Mouse (Mus musculus) spleen, adult 2 months (tissue): ENCODE results near the gene Tmem51. TPM values are rescaled to one million over a fixed set of nuclear protein-coding genes. Genes with fewer than 3 reads are reported as not detected.

Experiments used
- DNase-seq, 2 experiments: peaks; one replicate each; pipeline versions ENCODE4 v3.0.0 to v3.0.0-alpha.2; 2012 to 2021; ENCODE audit warnings: low spot score in 2 of 2, low read depth in 1 of 2
- H3K27ac ChIP-seq: fragments of 200-500 bp; 2 replicates; pipeline ENCODE4 v1.5.1; 2012; ENCODE audit warnings: low read length, inconsistent platforms; ENCODE audit not compliant: insufficient read depth
- H3K27me3 ChIP-seq: fragments of 200-500 bp; 2 replicates; pipeline ENCODE4 v1.6.1; 2012; ENCODE audit warnings: mild to moderate bottlenecking, moderate library complexity, low read length, inconsistent platforms; ENCODE audit not compliant: control insufficient read depth, insufficient read depth
- H3K36me3 ChIP-seq: fragments of 200-500 bp; 2 replicates; pipeline ENCODE4 v1.6.1; 2012; ENCODE audit warnings: mild to moderate bottlenecking, low read length, inconsistent platforms; ENCODE audit not compliant: control insufficient read depth, insufficient read depth
- H3K4me1 ChIP-seq: fragments of 200-500 bp; 2 replicates; pipeline ENCODE4 v1.6.1; 2011; ENCODE audit warnings: inconsistent platforms; ENCODE audit not compliant: control insufficient read depth, insufficient read depth, insufficient read length
- H3K4me3 ChIP-seq: fragments of 200-500 bp; 2 replicates; pipeline ENCODE4 v1.5.1; 2011; ENCODE audit warnings: mild to moderate bottlenecking, inconsistent platforms; ENCODE audit not compliant: insufficient read depth, insufficient read length; ENCODE audit errors: extremely low read depth
- CTCF ChIP-seq: fragments of 200-500 bp; IDR thresholded peaks from 2 replicates; pipeline ENCODE4 v1.5.1; 2011; ENCODE audit warnings: mild to moderate bottlenecking, inconsistent platforms; ENCODE audit not compliant: insufficient read depth, insufficient read length, insufficient replicate concordance; ENCODE audit errors: extremely low read depth
- POLR2A ChIP-seq: fragments of 200-500 bp; IDR thresholded peaks from 2 replicates; pipeline ENCODE4 v1.6.1; 2011; ENCODE audit warnings: low read depth, low read length, inconsistent platforms
- WGBS: fragments of 180-500 bp; shearing (Covaris S2); methylation state at CpG from one replicate; pipeline ENCODE4 v1.1.7; 2018; 5-methylcytosine and 5-hydroxymethylcytosine counted together
- polyA plus RNA-seq: library from polyadenylated mRNA; depleted of rRNA; stranded (reverse); fragments of >200 nt; gene quantifications from 2 replicates; pipeline ENCODE4 v1.2.3, GENCODE M21; 2012

Gene Tmem51
- polyA plus RNA-seq, 1 experiment, result 21.0 TPM

DNA sequence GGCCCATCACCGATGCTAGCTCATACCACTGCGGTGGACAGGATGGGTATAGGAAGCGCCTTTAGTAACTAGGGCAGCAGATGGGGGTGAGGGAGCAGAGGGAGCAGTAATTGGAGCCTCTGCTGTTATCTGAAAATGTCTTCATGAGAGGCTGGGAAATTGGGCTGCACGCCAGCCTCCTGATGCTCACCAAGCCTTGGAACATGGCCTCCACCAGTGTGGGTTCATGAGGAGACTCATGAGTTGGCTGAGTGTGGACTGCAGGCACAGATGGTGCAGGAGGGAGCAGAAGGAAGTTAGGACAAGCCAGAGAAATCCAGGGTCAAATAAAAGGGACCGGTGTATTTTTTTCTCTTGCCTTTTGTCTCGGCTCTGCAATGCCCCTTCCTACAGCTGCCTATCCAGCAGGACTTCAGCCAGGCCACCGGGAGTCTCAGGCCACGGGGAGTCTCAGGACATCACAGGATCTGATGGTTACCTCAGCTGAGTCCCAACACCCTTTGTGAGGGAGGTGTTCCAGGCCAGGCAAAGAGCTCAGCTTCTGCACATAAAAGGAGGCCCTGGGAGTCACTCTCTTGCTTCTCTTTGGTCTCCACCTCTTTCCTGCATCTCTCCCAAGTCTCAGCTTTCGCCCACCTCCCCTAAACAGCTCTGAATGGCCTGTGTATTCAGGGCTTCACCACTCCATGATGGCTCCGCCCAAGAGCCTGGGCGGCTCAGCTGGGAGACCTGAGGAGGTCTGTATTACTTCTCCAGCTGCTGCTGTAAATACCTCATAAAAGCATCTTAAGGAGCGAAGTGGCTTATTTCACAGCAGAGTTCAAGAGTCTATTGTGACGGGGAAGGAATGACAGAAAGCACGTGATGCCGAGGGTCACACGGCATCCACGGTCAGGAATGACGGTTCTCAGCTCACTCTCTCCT, 23.4 kb downstream of the Tmem51 start:
- no peaks in the 10 kb centered on the region for H3K4me1 ChIP-seq
- H3K4me3 ChIP-seq, result no peak overlapping the region
- DNase-seq, result no peak
- H3K27me3 ChIP-seq, result no peaks in the 10 kb centered on the region
- TF ChIP-seq CTCF (no peak), POLR2A (no peak)
- no peaks in the 10 kb centered on the region for H3K36me3 ChIP-seq
- H3K27ac ChIP-seq, result no peak overlapping the region
- 84% methylated on average over 18 of the region's 18 CpGs for WGBS

DNA sequence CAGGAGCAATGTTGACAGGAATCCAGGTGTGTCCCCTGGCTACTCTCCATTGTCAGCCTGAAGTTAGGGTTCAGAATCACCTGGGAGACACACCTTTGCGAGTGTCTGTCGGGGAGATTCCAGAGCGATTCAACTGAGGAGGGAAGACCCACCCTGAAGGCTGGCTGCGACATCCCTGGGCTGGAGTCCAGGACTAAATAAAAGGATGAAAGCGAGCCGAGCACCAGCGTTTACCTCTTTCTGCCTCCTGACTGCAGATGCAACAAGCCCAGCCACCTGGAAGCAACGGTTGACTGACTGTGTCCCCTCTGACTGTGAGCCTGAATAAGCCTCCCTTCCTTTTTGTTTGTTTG, 24.3 kb downstream of the Tmem51 start:
- WGBS, result 92% methylated on average over 8 of the region's 8 CpGs
- Histone ChIP-seq H3K27ac (no peak overlapping the region), H3K4me3 (no peak overlapping the region), H3K27me3 (no peaks in the 10 kb centered on the region), H3K36me3 (no peaks in the 10 kb centered on the region), H3K4me1 (no peaks in the 10 kb centered on the region)
- TF ChIP-seq POLR2A (no peak), CTCF (no peak)
- no peak for DNase-seq

DNA sequence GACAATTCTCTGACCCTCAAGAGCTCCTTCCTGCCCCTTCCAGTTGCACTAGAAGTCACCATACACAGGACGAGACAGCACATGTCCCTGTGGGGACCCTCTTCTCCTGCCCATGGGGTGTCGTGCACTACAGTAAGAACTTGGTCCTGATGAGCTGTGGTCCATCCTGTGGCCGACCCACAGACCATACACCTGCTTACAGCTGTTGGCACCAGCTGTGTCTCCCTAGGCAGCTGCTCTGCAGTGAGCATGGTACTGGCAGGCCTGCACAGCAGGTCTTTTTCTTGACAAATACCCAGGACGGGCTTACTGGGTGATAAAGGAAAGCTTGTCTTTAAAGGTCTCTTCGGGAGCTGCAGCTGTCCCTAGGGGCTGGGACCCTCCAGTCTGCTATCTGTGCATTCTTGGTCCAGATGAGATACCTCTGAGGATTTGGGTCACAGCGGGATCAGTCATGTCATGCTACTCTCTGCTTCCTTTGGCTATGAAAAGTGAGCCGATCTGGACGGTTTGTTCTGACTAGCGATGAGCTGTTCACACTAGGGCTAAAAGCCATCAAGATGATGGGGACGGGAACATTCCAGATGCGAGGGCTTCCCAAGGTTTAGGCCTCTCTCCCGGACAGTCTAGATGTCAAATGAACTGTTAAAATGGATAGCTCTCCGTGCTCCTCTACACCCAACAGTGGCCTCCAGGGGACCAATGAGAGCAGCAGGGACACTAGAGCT, 24.8 kb downstream of the Tmem51 start:
- no peak for DNase-seq
- TF ChIP-seq POLR2A (no peak), CTCF (no peak)
- no peaks in the 10 kb centered on the region for H3K36me3 ChIP-seq
- H3K27ac ChIP-seq, result no peak overlapping the region
- 80% methylated on average over 13 of the region's 13 CpGs for WGBS
- H3K4me1 ChIP-seq, result no peaks in the 10 kb centered on the region
- no peaks in the 10 kb centered on the region for H3K27me3 ChIP-seq
- no peak overlapping the region for H3K4me3 ChIP-seq

DNA sequence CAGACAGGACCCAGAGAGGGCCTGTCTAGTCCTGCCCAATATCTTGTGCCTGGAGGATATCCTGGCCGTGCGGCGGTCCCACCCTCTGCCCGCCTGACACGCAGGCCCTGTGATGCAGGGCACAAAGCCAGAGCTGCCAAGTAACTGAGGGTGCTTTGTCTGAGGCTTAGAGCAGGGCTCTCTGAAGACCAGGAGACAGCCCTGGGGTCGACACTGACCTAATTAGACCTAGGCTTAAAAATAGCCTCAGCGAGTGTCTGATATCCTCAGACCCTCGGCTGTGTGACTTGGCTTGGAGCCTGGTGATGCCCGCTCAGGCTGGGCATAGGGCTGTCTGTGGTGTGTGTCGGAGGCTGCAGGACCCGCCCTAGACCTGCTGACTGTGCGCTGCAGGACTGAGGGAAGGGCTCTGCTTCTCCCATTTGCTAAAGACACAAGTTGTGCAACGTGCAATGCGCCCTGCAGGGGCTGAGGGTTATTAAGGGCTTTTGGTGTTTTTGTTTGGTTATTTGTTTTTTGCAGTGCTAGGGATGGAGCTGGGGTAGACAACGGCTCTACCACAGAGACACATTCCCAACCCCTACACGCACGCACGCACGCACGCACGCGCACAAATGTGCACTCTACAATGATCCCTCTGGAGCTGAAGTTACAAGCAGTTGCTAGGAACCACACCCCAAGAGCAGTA, 26.4 kb downstream of the Tmem51 start:
- H3K27ac ChIP-seq, result no peak overlapping the region
- DNase-seq, result no peak
- 91% methylated on average over 22 of the region's 22 CpGs for whole genome bisulfite sequencing

DNA sequence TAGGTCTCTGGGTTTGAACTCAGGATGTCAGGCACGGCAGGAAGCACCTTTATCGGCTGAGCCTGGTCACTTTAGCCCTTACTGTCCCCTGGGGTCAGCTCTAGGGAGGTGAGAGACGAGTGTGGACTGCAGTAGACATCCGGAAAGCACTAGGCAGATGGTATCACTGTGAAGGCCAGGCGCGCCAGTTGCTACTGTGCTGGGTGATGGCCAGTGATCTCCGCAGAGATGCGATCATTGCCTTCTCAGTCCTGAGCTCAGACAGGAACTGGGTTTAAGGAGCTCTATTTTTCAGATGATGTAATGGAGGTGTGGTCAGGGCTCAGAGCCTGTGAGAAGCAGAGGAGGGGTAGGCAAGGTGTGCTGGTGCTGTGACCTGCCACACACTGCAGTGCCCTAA, 28.5 kb downstream of the Tmem51 start:
- TF ChIP-seq CTCF (no peak), POLR2A (no peak)
- no peak for DNase-seq
- no peak overlapping the region for H3K27ac ChIP-seq
- no peaks in the 10 kb centered on the region for H3K4me1 ChIP-seq
- WGBS, result 89% methylated on average over 8 of the region's 8 CpGs
- no peaks in the 10 kb centered on the region for H3K36me3 ChIP-seq
- no peaks in the 10 kb centered on the region for H3K27me3 ChIP-seq
- H3K4me3 ChIP-seq, result no peak overlapping the region

More for the DNA sequence above, 26.4 kb downstream of the Tmem51 start:
- Histone ChIP-seq H3K36me3 (no peaks in the 10 kb centered on the region), H3K4me1 (no peaks in the 10 kb centered on the region), H3K4me3 (no peak overlapping the region), H3K27me3 (no peaks in the 10 kb centered on the region)
- no peak for TF ChIP-seq POLR2A
- TF ChIP-seq CTCF, result no peak

DNA sequence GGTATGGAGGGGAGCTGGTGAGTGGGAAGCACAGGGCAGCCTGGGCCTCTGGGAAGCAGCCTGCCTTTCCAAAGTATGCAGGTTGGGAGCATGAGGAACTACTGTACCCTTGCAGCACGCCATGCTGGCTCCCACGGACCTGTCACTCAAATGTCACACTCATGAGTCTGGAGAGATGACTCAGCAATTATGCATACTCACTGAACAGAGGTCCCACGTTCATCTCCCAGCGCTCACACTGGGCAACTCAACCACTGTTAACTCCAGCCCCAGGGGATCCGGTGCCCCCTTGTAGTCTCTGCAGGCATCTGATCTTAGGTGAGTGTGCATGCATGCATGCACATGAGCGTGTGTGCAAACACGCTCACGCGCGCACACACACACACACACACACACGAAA, 29.5 kb downstream of the Tmem51 start:
- no peak for TF ChIP-seq POLR2A
- no peak for TF ChIP-seq CTCF
- DNase-seq, result no peak
- H3K27me3 ChIP-seq, result no peaks in the 10 kb centered on the region
- no peak overlapping the region for H3K27ac ChIP-seq
- H3K36me3 ChIP-seq, result no peaks in the 10 kb centered on the region
- H3K4me1 ChIP-seq, result no peaks in the 10 kb centered on the region
- WGBS, result 62% methylated on average over 11 of the region's 11 CpGs
- no peak overlapping the region for H3K4me3 ChIP-seq
